ENCODE assay signal across 8 mouse cellular contexts in genomic region chr12:86433371-86433821, GRCm38 (mm10).
DNase-seq lines count a peak whose midpoint lies in the region; ATAC-seq and TF ChIP-seq lines count a peak whose summit lies in the region.

No protein-coding gene starts in this region.

- TF ChIP-seq POLR2A in limb, embryonic 14.5 days (IDR thresholded peaks at IDR 0.05; ENCODE audit: borderline replicate concordance, extremely low read depth, insufficient read depth, insufficient read length): no peak

- no peaks in the 10 kb centered on the region for H3K36me3 ChIP-seq in embryonic facial prominence, embryonic 14.5 days (ENCODE audit: control insufficient read depth, insufficient read depth, low read length)
- no peaks in the 10 kb centered on the region for H3K36me3 ChIP-seq in heart, embryonic 12.5 days
- no peaks in the 10 kb centered on the region for H3K36me3 ChIP-seq in kidney, embryonic 16.5 days (ENCODE audit: insufficient read depth, low read length)
- no peaks in the 10 kb centered on the region for H3K36me3 ChIP-seq in limb, embryonic 14.5 days (ENCODE audit: control insufficient read depth, insufficient read depth, low read length)

- peak; percentile 52 for DNase-seq in 416B (ENCODE audit: low read depth)
- DNase-seq in adrenal gland, postnatal 36 days: peak; percentile 72 to 76
- DNase-seq in embryonic facial prominence, embryonic 14.5 days (ENCODE audit: low spot score): peak; percentile 85
- DNase-seq in limb, embryonic 14.5 days (ENCODE audit: low spot score): peak; percentile 82
- DNase-seq in naive thymus-derived CD4-positive, alpha-beta T cell, adult 2 months (ENCODE audit: low read depth): peak; percentile 7
- peak; percentile 58 for DNase-seq in testis, postnatal 10 days (ENCODE audit: low spot score)

- no peaks in the 10 kb centered on the region for H3K9me3 ChIP-seq in embryonic facial prominence, embryonic 14.5 days (ENCODE audit: control insufficient read depth, low read length)
- no peaks in the 10 kb centered on the region for H3K9me3 ChIP-seq in heart, embryonic 12.5 days (replicated peaks)
- H3K9me3 ChIP-seq in kidney, embryonic 16.5 days (ENCODE audit: low read length): no peaks in the 10 kb centered on the region
- no peaks in the 10 kb centered on the region for H3K9me3 ChIP-seq in limb, embryonic 14.5 days (ENCODE audit: control insufficient read depth, low read length)

- WGBS in embryonic facial prominence, embryonic 14.5 days: 1% methylated on average over 12 of the region's 13 CpGs
- WGBS in heart, embryonic 12.5 days: 2% methylated on average over 11 of the region's 13 CpGs
- 2% methylated on average over 13 of the region's 13 CpGs for WGBS in kidney, embryonic 16.5 days
- 1% methylated on average over 9 of the region's 13 CpGs for WGBS in limb, embryonic 14.5 days

- peak overlapping the region; percentile 13; the same call in 1 of the 2 replicates for H3K4me3 ChIP-seq in embryonic facial prominence, embryonic 14.5 days (ENCODE audit: low read depth, low read length)
- peak overlapping the region; percentile 39 for H3K4me3 ChIP-seq in heart, embryonic 12.5 days
- no peak overlapping the region for H3K4me3 ChIP-seq in kidney, embryonic 16.5 days (ENCODE audit: low read length)
- 0 out of 2 replicates have a peak overlapping the region, but pooled peaks have one; percentile 4 for H3K4me3 ChIP-seq in limb, embryonic 14.5 days (replicated peaks; ENCODE audit: low read length)

- peak; percentile 84 for ATAC-seq in embryonic facial prominence, embryonic 14.5 days (ENCODE audit: low read depth)
- peak; percentile 74; the same call in 1 of the 2 replicates for ATAC-seq in heart, embryonic 12.5 days (ENCODE audit: insufficient number of reproducible peaks, low FRiP score)
- ATAC-seq in kidney, embryonic 16.5 days (ENCODE audit: low FRiP score, low TSS enrichment): peak; percentile 94
- peak; percentile 63; the same call in 1 of the 2 replicates for ATAC-seq in limb, embryonic 14.5 days (ENCODE audit: low FRiP score, low read depth)

- H3K27me3 ChIP-seq in embryonic facial prominence, embryonic 14.5 days (replicated peaks; ENCODE audit: control insufficient read depth, insufficient read depth, low read length): no peaks in the 10 kb centered on the region; the same call in 1 of the 2 replicates
- H3K27me3 ChIP-seq in heart, embryonic 12.5 days (replicated peaks): 0 out of 2 replicates have a peak, but pooled peaks cover 4% of the 10 kb centered on the region
- peaks cover 14% of the 10 kb centered on the region; the same call in 1 of the 2 replicates for H3K27me3 ChIP-seq in kidney, embryonic 16.5 days (ENCODE audit: insufficient read depth, low read length)
- no peaks in the 10 kb centered on the region for H3K27me3 ChIP-seq in limb, embryonic 14.5 days (ENCODE audit: control insufficient read depth, insufficient read depth, low read length)

- no peak overlapping the region for H3K9ac ChIP-seq in embryonic facial prominence, embryonic 14.5 days (ENCODE audit: low read depth, low read length)
- peak overlapping the region; percentile 43; the same call in 1 of the 2 replicates for H3K9ac ChIP-seq in heart, embryonic 12.5 days
- no peak overlapping the region for H3K9ac ChIP-seq in kidney, embryonic 16.5 days (replicated peaks; ENCODE audit: low read length)
- H3K9ac ChIP-seq in limb, embryonic 14.5 days (ENCODE audit: low read depth, low read length, severe bottlenecking): peak overlapping the region; percentile 31; the same call in 1 of the 2 replicates

- H3K4me1 ChIP-seq in embryonic facial prominence, embryonic 14.5 days (ENCODE audit: control insufficient read depth, insufficient read depth, low read length): no peaks in the 10 kb centered on the region; the same call in 1 of the 2 replicates
- peaks cover 7% of the 10 kb centered on the region for H3K4me1 ChIP-seq in heart, embryonic 12.5 days (replicated peaks)
- no peaks in the 10 kb centered on the region for H3K4me1 ChIP-seq in kidney, embryonic 16.5 days (ENCODE audit: insufficient read depth, low read length)
- H3K4me1 ChIP-seq in limb, embryonic 14.5 days (ENCODE audit: control insufficient read depth, insufficient read depth, low read length): peaks cover 5% of the 10 kb centered on the region; the same call in 1 of the 2 replicates

- H3K4me2 ChIP-seq in embryonic facial prominence, embryonic 14.5 days (ENCODE audit: low read depth, low read length): peak overlapping the region; percentile 47
- H3K4me2 ChIP-seq in heart, embryonic 12.5 days: peak overlapping the region; percentile 70
- H3K4me2 ChIP-seq in kidney, embryonic 16.5 days (replicated peaks; ENCODE audit: low read depth, low read length): peak overlapping the region; percentile 25
- H3K4me2 ChIP-seq in limb, embryonic 14.5 days (replicated peaks; ENCODE audit: low read depth, low read length, severe bottlenecking): peak overlapping the region; percentile 37

- H3K27ac ChIP-seq in embryonic facial prominence, embryonic 14.5 days (replicated peaks; ENCODE audit: low read depth, low read length): no peak overlapping the region
- H3K27ac ChIP-seq in heart, embryonic 12.5 days (ENCODE audit: poor library complexity, severe bottlenecking): 0 out of 2 replicates have a peak overlapping the region, but pooled peaks have one; percentile 19
- no peak overlapping the region for H3K27ac ChIP-seq in kidney, embryonic 16.5 days (ENCODE audit: low read length)
- no peak overlapping the region for H3K27ac ChIP-seq in limb, embryonic 14.5 days (replicated peaks; ENCODE audit: low read depth, low read length)

Comparison
In these comparisons a context has a peak if more than half of its experiments do, and no peak if none do; other contexts are left out.
1. DNase-seq: peak in every context shown above with its lines; median percentile 85 in embryonic facial prominence, embryonic 14.5 days; 82 in limb, embryonic 14.5 days; 74 in adrenal gland, postnatal 36 days; 58 in testis, postnatal 10 days; 52 in 416B; 7 in naive thymus-derived CD4-positive, alpha-beta T cell, adult 2 months.
2. H3K9ac ChIP-seq: peak in heart, embryonic 12.5 days (single experiment) and limb, embryonic 14.5 days (single experiment); none in embryonic facial prominence, embryonic 14.5 days (single experiment) and kidney, embryonic 16.5 days (single experiment).
3. Peak in every context shown above with its lines, with median percentiles within 50 percentile points of each other: ATAC-seq and H3K4me2 ChIP-seq.